Mouse (Mus musculus) MN1 (cell line): ENCODE data around the gene Ptprh.

Experiments
- DNase-seq: peaks from one replicate; pipeline ENCODE4 v3.0.0-alpha.2; 2016; ENCODE audit warnings: low spot score

The Ptprh gene

GRCm38 (mm10) chr7:4523205-4524130 lies 80.4 kb downstream of the Ptprh start:
- DNase-seq = no peak

GRCm38 (mm10) chr7:4522292-4522691 lies 81.5 kb downstream of the Ptprh start:
- no peak for DNase-seq

GRCm38 (mm10) chr7:4521231-4522003 lies 82.4 kb downstream of the Ptprh start:
- DNase-seq = no peak

GRCm38 (mm10) chr7:4518487-4518886 lies 85.4 kb downstream of the Ptprh start:
- DNase-seq = no peak

GRCm38 (mm10) chr7:4516332-4517050 lies 87.3 kb downstream of the Ptprh start, which contains the start of gene Tnnt1:
Gene Tnnt1, minus strand, starts transcription at chr7:4516382.
- no peak for DNase-seq

GRCm38 (mm10) chr7:4515853-4516252 lies 88.0 kb downstream of the Ptprh start:
- DNase-seq = no peak

- peak; percentile 30 for DNase-seq
These were observed 89.8 kb downstream of the Ptprh start for GRCm38 (mm10) chr7:4513829-4514712.

- peak; percentile 76 for DNase-seq
These were observed 90.6 kb downstream of the Ptprh start for GRCm38 (mm10) chr7:4513236-4513635.

- no peak for DNase-seq
These were observed 92.2 kb downstream of the Ptprh start for GRCm38 (mm10) chr7:4511489-4512224.

GRCm38 (mm10) chr7:4509863-4510608 lies 93.8 kb downstream of the Ptprh start:
- peak; percentile 65 for DNase-seq

- no peak for DNase-seq
These were observed 95.1 kb downstream of the Ptprh start for GRCm38 (mm10) chr7:4508739-4509116.

GRCm38 (mm10) chr7:4508062-4508738 lies 95.6 kb downstream of the Ptprh start:
- DNase-seq = no peak

- no peak for DNase-seq
These were observed 96.6 kb downstream of the Ptprh start for GRCm38 (mm10) chr7:4507220-4507619.

GRCm38 (mm10) chr7:4504646-4505435 lies 99.0 kb downstream of the Ptprh start:
- DNase-seq = no peak

- DNase-seq = no peak
These were observed 100.0 kb downstream of the Ptprh start for GRCm38 (mm10) chr7:4503858-4504257.

- DNase-seq = no peak
These were observed 100.7 kb downstream of the Ptprh start for GRCm38 (mm10) chr7:4503100-4503499.

- DNase-seq = peak; percentile 29
These were observed 101.3 kb downstream of the Ptprh start for GRCm38 (mm10) chr7:4502421-4503090.
